Mouse (Mus musculus) midbrain, postnatal 0 days (tissue): ENCODE results near the gene Gins3. TPM values are rescaled to one million over a fixed set of nuclear protein-coding genes. Genes with fewer than 3 reads are reported as not detected.
A peak's percentile ranks its signal among the peaks of the same experiment; 100 is the strongest.

Experiments
- ATAC-seq: fragments of 200-750 bp; cut with Nextera tagmentation; 2 replicates; pipeline ENCODE4 v1.8.0; 2017; ENCODE audit warnings: moderate number of reproducible peaks, mild to moderate bottlenecking, moderate TSS enrichment, moderate library complexity; ENCODE audit not compliant: low FRiP score
- DNase-seq: peaks from one replicate; pipeline ENCODE4 v3.0.0-alpha.2; 2015; ENCODE audit warnings: low spot score
- H3K27ac ChIP-seq: fragments of 300-500 bp; sonication (generic); 2 replicates; pipeline ENCODE4 v1.5.1; 2014; ENCODE audit warnings: low read depth, mild to moderate bottlenecking, low read length, mixed read lengths
- H3K27me3 ChIP-seq: fragments of 300-500 bp; sonication (generic); 2 replicates; pipeline ENCODE4 v1.6.1; 2014; ENCODE audit warnings: low read length, control low read depth, mixed read lengths; ENCODE audit not compliant: insufficient read depth
- H3K36me3 ChIP-seq: fragments of 300-500 bp; sonication (generic); 2 replicates; pipeline ENCODE4 v1.6.1; 2014; ENCODE audit warnings: low read length, control low read depth, mixed read lengths; ENCODE audit not compliant: insufficient read depth
- H3K4me1 ChIP-seq: fragments of 300-500 bp; sonication (generic); 2 replicates; pipeline ENCODE4 v1.6.1; 2014; ENCODE audit warnings: mild to moderate bottlenecking, control low read depth, antibody characterized with exemption, low read length, mixed read lengths; ENCODE audit not compliant: insufficient read depth
- H3K4me2 ChIP-seq: fragments of 300-500 bp; sonication (generic); 2 replicates; pipeline ENCODE4 v1.6.1; 2014; ENCODE audit warnings: low read depth, mild to moderate bottlenecking, low read length, mixed read lengths; ENCODE audit not compliant: poor library complexity, severe bottlenecking
- H3K4me3 ChIP-seq: fragments of 300-500 bp; sonication (generic); 2 replicates; pipeline ENCODE4 v1.5.1; 2014; ENCODE audit warnings: low read depth, mild to moderate bottlenecking, low read length, moderate library complexity
- H3K9ac ChIP-seq: fragments of 300-500 bp; sonication (generic); replicated peaks from 2 replicates; pipeline ENCODE4 v1.6.1; 2014; ENCODE audit warnings: mild to moderate bottlenecking, low read length, moderate library complexity, mixed read lengths; ENCODE audit not compliant: poor library complexity, severe bottlenecking
- H3K9me3 ChIP-seq: fragments of 300-500 bp; sonication (generic); 2 replicates; pipeline ENCODE4 v1.6.1; 2016; ENCODE audit warnings: low read length, control low read depth
- CTCF ChIP-seq: IDR thresholded peaks from 2 replicates; pipeline ENCODE4 v1.5.1; 2016; ENCODE audit warnings: antibody characterized with exemption, mild to moderate bottlenecking
- WGBS: fragments of 180-500 bp; shearing (Covaris S2); extraction: QIAGEN DNeasy Blood & Tissue Kit; methylation state at CpG from one replicate; pipeline ENCODE4 v1.1.7; 2014; 5-methylcytosine and 5-hydroxymethylcytosine counted together
- polyA plus RNA-seq: library from polyadenylated mRNA; unstranded; fragments of >200 nt; fragmentation: Nextera tagmentation; extraction: Ambion mirVana; gene quantifications from 2 replicates; pipeline ENCODE4 v1.2.1, GENCODE M21; 2015
- total RNA-seq: library from RNA; depleted of rRNA; stranded (reverse); fragments of >200 nt; gene quantifications from 2 replicates; pipeline ENCODE4 v1.2.3, GENCODE M21; 2014

Gene Gins3
- total and polyA plus RNA-seq, 2 experiments from 2014 or later: 2.7 to 4.0 TPM

- WGBS: 92% methylated on average over 7 of the region's 7 CpGs
- Histone ChIP-seq H3K27ac (no peak overlapping the region), H3K9me3 (no peaks in the 10 kb centered on the region), H3K4me2 (no peak overlapping the region), H3K27me3 (no peaks in the 10 kb centered on the region), H3K4me3 (no peak overlapping the region), H3K9ac (no peak overlapping the region), H3K36me3 (no peaks in the 10 kb centered on the region), H3K4me1 (no peaks in the 10 kb centered on the region)
- ATAC-seq: no peak
- DNase-seq: no peak
- no peak for TF ChIP-seq CTCF
These were observed 39.5 kb upstream of the Gins3 start for GRCm38 (mm10) chr8:95593439-95594393.

GRCm38 (mm10) chr8:95595131-95595530, 38.1 kb upstream of the Gins3 start:
- Histone ChIP-seq H3K36me3 (no peaks in the 10 kb centered on the region), H3K4me2 (0 out of 2 replicates have a peak overlapping the region, but pooled peaks have one; percentile 15), H3K27me3 (no peaks in the 10 kb centered on the region), H3K9me3 (no peaks in the 10 kb centered on the region), H3K4me3 (no peak overlapping the region), H3K27ac (no peak overlapping the region), H3K4me1 (no peaks in the 10 kb centered on the region), H3K9ac (no peak overlapping the region)
- ATAC-seq (no peak), DNase-seq (no peak)
- TF ChIP-seq CTCF: no peak
- WGBS: 86% methylated on average over 14 of the region's 14 CpGs

DNA sequence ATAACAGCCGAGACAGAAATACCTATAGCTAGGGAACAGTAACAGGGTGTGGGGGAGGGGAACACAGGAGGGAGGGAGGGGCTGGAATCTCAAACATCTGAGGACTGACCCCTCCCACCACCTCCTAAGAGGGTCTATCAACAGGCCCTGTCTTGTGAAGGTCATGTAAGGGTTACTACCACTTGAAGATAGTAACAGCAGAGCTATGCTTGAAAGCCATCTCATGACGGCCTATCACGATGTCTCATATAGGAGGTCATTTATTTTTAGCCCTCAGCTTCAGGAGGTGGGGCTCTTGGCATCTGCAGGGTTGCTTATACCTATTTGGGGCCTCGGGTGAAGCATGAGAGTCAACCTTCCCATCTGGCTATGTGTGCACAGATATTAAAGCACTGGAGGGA, 36.4 kb upstream of the Gins3 start:
- H3K9me3 ChIP-seq: no peaks in the 10 kb centered on the region
- H3K27me3 ChIP-seq: no peaks in the 10 kb centered on the region
- no peak overlapping the region for H3K27ac ChIP-seq
- no peaks in the 10 kb centered on the region for H3K36me3 ChIP-seq
- no peak for DNase-seq
- H3K4me2 ChIP-seq: no peak overlapping the region
- H3K4me1 ChIP-seq: no peaks in the 10 kb centered on the region
- ATAC-seq: no peak
- TF ChIP-seq CTCF: no peak
- no peak overlapping the region for H3K9ac ChIP-seq
- 87% methylated on average over 4 of the region's 4 CpGs for WGBS
- H3K4me3 ChIP-seq: no peak overlapping the region

DNA sequence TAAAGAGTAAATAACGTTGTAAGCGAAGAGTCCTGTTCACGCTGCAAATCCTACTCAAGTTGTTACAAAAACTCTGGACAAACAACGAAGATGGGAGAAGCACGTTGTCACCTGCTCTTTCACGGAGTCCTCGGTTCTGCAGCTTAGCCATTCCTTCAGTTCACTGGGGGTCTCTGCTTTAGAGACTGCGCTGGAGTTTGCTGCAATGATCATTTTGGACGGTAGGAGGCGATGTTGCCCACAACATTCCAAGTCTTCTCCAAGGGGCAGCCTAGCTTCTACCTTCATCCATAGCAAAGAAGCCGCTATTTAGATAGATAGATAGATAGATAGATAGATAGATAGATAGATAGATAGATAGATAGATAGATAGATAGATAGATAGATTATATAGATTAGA, 33.4 kb upstream of the Gins3 start:
- Histone ChIP-seq H3K4me3 (no peak overlapping the region), H3K4me1 (no peaks in the 10 kb centered on the region), H3K9ac (no peak overlapping the region), H3K4me2 (no peak overlapping the region), H3K27ac (no peak overlapping the region), H3K9me3 (no peaks in the 10 kb centered on the region), H3K36me3 (no peaks in the 10 kb centered on the region), H3K27me3 (no peaks in the 10 kb centered on the region)
- DNase-seq (peak; percentile 78), ATAC-seq (0 out of 2 replicates have a peak, but pooled peaks have one; percentile 60)
- peak; percentile 88 for TF ChIP-seq CTCF
- WGBS: 12% methylated on average over 11 of the region's 11 CpGs

GRCm38 (mm10) chr8:95601306-95601705, 31.9 kb upstream of the Gins3 start:
- no peak overlapping the region for H3K4me3 ChIP-seq
- no peaks in the 10 kb centered on the region for H3K4me1 ChIP-seq
- H3K9ac ChIP-seq: no peak overlapping the region
- 73% methylated on average over 15 of the region's 15 CpGs for WGBS
- H3K36me3 ChIP-seq: no peaks in the 10 kb centered on the region
- DNase-seq (no peak), ATAC-seq (no peak)
- no peak overlapping the region for H3K4me2 ChIP-seq
- H3K27me3 ChIP-seq: no peaks in the 10 kb centered on the region
- TF ChIP-seq CTCF: no peak
- no peaks in the 10 kb centered on the region for H3K9me3 ChIP-seq
- H3K27ac ChIP-seq: no peak overlapping the region

DNA sequence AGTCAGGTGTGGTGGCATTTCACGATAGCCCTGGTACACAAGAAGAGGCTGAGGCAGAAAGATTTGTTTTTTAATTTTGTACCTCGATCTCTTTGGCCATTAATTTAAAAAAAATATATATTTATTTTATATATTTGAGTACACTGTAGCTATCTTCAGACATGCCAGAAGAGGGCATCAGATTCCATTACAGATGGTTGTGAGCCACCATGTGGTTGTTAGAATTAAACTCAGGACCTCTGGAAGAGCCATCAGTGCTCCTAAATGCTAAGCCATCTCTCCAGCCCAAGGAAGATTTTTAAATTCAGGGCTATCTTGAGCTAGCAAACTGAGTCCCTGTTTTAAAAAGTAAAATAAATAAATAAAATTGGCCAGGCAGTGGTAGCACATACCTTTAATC, 31.1 kb upstream of the Gins3 start:
- DNase-seq: no peak
- TF ChIP-seq CTCF: peak; percentile 52

More for the DNA sequence above, 31.1 kb upstream of the Gins3 start:
- H3K4me3 ChIP-seq: no peak overlapping the region
- H3K9ac ChIP-seq: no peak overlapping the region
- no peak overlapping the region for H3K4me2 ChIP-seq
- no peak for ATAC-seq
- H3K27ac ChIP-seq: no peak overlapping the region
- H3K4me1 ChIP-seq: no peaks in the 10 kb centered on the region
- WGBS: 83% methylated on average over 2 of the region's 2 CpGs
- H3K27me3 ChIP-seq: no peaks in the 10 kb centered on the region
- no peaks in the 10 kb centered on the region for H3K9me3 ChIP-seq
- no peaks in the 10 kb centered on the region for H3K36me3 ChIP-seq
